Mouse (Mus musculus) hindbrain, embryonic 10.5 days (tissue): ENCODE results near the gene Cdc26. TPM values are rescaled to one million over a fixed set of nuclear protein-coding genes. Genes with fewer than 3 reads are reported as not detected.

Experiments used
- DNase-seq: peaks from one replicate; pipeline ENCODE4 v3.0.0-alpha.2; 2017; ENCODE audit warnings: low spot score
- H3K27ac ChIP-seq: fragments of 300-500 bp; sonication (generic); 2 replicates; pipeline ENCODE4 v1.5.1; 2016; ENCODE audit warnings: mild to moderate bottlenecking, moderate library complexity
- H3K27me3 ChIP-seq: fragments of 300-500 bp; sonication (generic); 2 replicates; pipeline ENCODE4 v1.6.1; 2016; ENCODE audit warnings: mild to moderate bottlenecking; ENCODE audit not compliant: poor library complexity, insufficient read depth, severe bottlenecking
- H3K36me3 ChIP-seq: fragments of 300-500 bp; sonication (generic); 2 replicates; pipeline ENCODE4 v1.6.1; 2016; ENCODE audit warnings: mild to moderate bottlenecking, moderate library complexity
- H3K4me1 ChIP-seq: fragments of 300-500 bp; sonication (generic); replicated peaks from 2 replicates; pipeline ENCODE4 v1.6.1; 2016; ENCODE audit warnings: mild to moderate bottlenecking
- H3K4me3 ChIP-seq: fragments of 300-500 bp; sonication (generic); 2 replicates; pipeline ENCODE4 v1.5.1; 2016; ENCODE audit warnings: mild to moderate bottlenecking, moderate library complexity
- H3K9me3 ChIP-seq: fragments of 300-500 bp; sonication (generic); 2 replicates; pipeline ENCODE4 v1.6.1; 2016; ENCODE audit warnings: mild to moderate bottlenecking, moderate library complexity
- WGBS: fragments of 180-500 bp; shearing (Covaris S2); methylation state at CpG from one replicate; pipeline ENCODE4 v1.1.7; 2016; 5-methylcytosine and 5-hydroxymethylcytosine counted together
- polyA plus RNA-seq: library from polyadenylated mRNA; unstranded; fragments of >200 nt; fragmentation: Nextera tagmentation; extraction: Ambion mirVana; gene quantifications from 2 replicates; pipeline ENCODE4 v1.2.1, GENCODE M21; 2016

The Cdc26 gene
- polyA plus RNA-seq = 176 and 179 TPM in 2 replicates

- under 1% methylated on average over 39 of the region's 39 CpGs for WGBS
Observed at GRCm38 (mm10) chr4:62408601-62409282, at the start of gene Cdc26, which contains the start of gene Prpf4. TSS of gene Cdc26 (minus strand) at chr4:62408642. TSS of gene Prpf4 (plus strand) at chr4:62408797.

GRCm38 (mm10) chr4:62454995-62455394 is 46.6 kb upstream of the Cdc26 start:
- DNase-seq = peak; percentile 39
- no peaks in the 10 kb centered on the region for H3K9me3 ChIP-seq
- no peaks in the 10 kb centered on the region for H3K4me1 ChIP-seq
- 65% methylated on average over 5 of the region's 5 CpGs for WGBS
- H3K27ac ChIP-seq = no peak overlapping the region
- H3K27me3 ChIP-seq = no peaks in the 10 kb centered on the region
- H3K4me3 ChIP-seq = no peak overlapping the region
- H3K36me3 ChIP-seq = 0 out of 2 replicates have a peak, but pooled peaks cover 10% of the 10 kb centered on the region

More at GRCm38 (mm10) chr4:62408601-62409282, at the start of gene Cdc26, which contains the start of gene Prpf4:
- Histone ChIP-seq H3K4me1 (peaks cover 26% of the 10 kb centered on the region), H3K27ac (peak within 1 kb of the TSS; percentile 91), H3K36me3 (peaks cover 53% of the 10 kb centered on the region), H3K27me3 (no peaks in the 10 kb centered on the region), H3K9me3 (no peaks in the 10 kb centered on the region), H3K4me3 (peak within 1 kb of the TSS; percentile 69)
- peak; percentile 98 for DNase-seq

- Histone ChIP-seq H3K27ac (no peak overlapping the region), H3K36me3 (no peaks in the 10 kb centered on the region), H3K27me3 (no peaks in the 10 kb centered on the region), H3K4me3 (no peak overlapping the region), H3K4me1 (no peaks in the 10 kb centered on the region), H3K9me3 (no peaks in the 10 kb centered on the region)
- 80% methylated on average over 4 of the region's 4 CpGs for WGBS
- no peak for DNase-seq
Observed at GRCm38 (mm10) chr4:62440986-62441385, 32.5 kb upstream of the Cdc26 start.

- H3K9me3 ChIP-seq = no peaks in the 10 kb centered on the region
- no peaks in the 10 kb centered on the region for H3K36me3 ChIP-seq
- no peak overlapping the region for H3K27ac ChIP-seq
- H3K27me3 ChIP-seq = no peaks in the 10 kb centered on the region
- no peak for DNase-seq
- H3K4me3 ChIP-seq = no peak overlapping the region
- H3K4me1 ChIP-seq = no peaks in the 10 kb centered on the region
- WGBS = 74% methylated on average over 4 of the region's 4 CpGs
Observed at GRCm38 (mm10) chr4:62440544-62440943, 32.1 kb upstream of the Cdc26 start.

- Histone ChIP-seq H3K36me3 (no peaks in the 10 kb centered on the region), H3K4me3 (no peak overlapping the region), H3K27ac (no peak overlapping the region), H3K4me1 (no peaks in the 10 kb centered on the region), H3K27me3 (no peaks in the 10 kb centered on the region), H3K9me3 (no peaks in the 10 kb centered on the region)
- WGBS = 68% methylated on average over 4 of the region's 4 CpGs
- no peak for DNase-seq
Observed at GRCm38 (mm10) chr4:62439793-62440192, 31.4 kb upstream of the Cdc26 start.

- no peaks in the 10 kb centered on the region for H3K36me3 ChIP-seq
- H3K9me3 ChIP-seq = no peaks in the 10 kb centered on the region
- H3K4me1 ChIP-seq = no peaks in the 10 kb centered on the region
- DNase-seq = no peak
- H3K4me3 ChIP-seq = no peak overlapping the region
- 92% methylated on average over 7 of the region's 7 CpGs for WGBS
- no peaks in the 10 kb centered on the region for H3K27me3 ChIP-seq
- no peak overlapping the region for H3K27ac ChIP-seq
Observed at GRCm38 (mm10) chr4:62437871-62438270, 29.4 kb upstream of the Cdc26 start.

DNA sequence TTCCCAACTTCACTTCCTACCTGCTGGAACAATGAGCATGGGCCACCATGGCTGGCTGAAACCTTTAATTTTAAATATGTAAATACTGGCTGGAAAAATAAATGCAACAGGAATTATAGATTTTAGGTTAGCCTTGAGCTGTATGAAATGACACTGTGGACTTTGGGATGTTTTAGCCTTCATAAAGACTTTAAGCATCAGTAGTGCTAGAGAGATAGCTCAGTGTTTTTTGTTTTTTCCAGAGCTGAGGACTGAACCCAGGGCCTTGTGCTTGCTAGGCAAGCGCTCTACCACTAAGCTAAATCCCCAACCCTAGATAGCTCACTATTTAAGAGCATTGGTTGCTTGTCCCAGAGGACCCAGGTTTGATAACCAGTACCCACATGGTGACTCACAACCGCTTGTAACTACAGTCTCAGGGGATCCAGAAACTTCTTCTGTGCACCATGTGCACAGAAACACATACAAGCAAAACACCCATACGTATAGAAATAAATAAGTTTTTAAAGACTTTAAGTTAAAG is 28.9 kb upstream of the Cdc26 start:
- Histone ChIP-seq H3K36me3 (no peaks in the 10 kb centered on the region), H3K9me3 (no peaks in the 10 kb centered on the region), H3K4me1 (no peaks in the 10 kb centered on the region), H3K27ac (no peak overlapping the region), H3K4me3 (no peak overlapping the region), H3K27me3 (no peaks in the 10 kb centered on the region)
- WGBS = 93% methylated on average over 3 of the region's 3 CpGs
- DNase-seq = no peak

DNA sequence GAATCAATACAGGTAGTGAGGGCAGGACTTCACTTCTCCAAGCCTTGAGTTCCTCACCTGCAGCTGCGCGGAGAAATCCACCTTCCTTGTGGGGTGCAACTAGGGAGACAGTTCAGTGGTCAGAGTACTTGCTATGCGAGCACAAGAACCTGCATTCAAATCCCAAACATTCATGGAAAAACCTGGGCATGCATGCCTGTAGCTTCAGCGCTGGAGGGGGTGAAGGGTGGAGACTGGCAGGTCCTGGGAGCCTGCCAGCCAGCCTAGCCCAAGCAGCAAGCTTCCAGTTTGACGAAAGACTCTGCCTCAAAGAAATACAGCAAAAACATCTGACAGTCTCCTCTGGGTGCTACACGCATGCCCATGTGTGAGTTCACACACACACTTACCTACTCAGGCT is 26.6 kb upstream of the Cdc26 start, which contains the start of gene Rnf183:
Gene Rnf183 (minus strand): TSS at position 172 of the 400 bp plus-strand sequence.
- 82% methylated on average over 6 of the region's 6 CpGs for WGBS

GRCm38 (mm10) chr4:62433939-62434870 is 25.8 kb upstream of the Cdc26 start:
- no peak overlapping the region for H3K4me3 ChIP-seq
- no peaks in the 10 kb centered on the region for H3K9me3 ChIP-seq
- 85% methylated on average over 7 of the region's 7 CpGs for WGBS
- DNase-seq = no peak
- no peak overlapping the region for H3K27ac ChIP-seq
- no peaks in the 10 kb centered on the region for H3K36me3 ChIP-seq
- no peaks in the 10 kb centered on the region for H3K4me1 ChIP-seq
- H3K27me3 ChIP-seq = no peaks in the 10 kb centered on the region

More for the DNA sequence above, 26.6 kb upstream of the Cdc26 start, which contains the start of gene Rnf183:
- H3K4me1 ChIP-seq = no peaks in the 10 kb centered on the region
- H3K27me3 ChIP-seq = no peaks in the 10 kb centered on the region
- H3K4me3 ChIP-seq = no peak within 1 kb of the TSS
- no peak within 1 kb of the TSS for H3K27ac ChIP-seq
- no peaks in the 10 kb centered on the region for H3K36me3 ChIP-seq
- H3K9me3 ChIP-seq = no peaks in the 10 kb centered on the region
- no peak for DNase-seq

DNA sequence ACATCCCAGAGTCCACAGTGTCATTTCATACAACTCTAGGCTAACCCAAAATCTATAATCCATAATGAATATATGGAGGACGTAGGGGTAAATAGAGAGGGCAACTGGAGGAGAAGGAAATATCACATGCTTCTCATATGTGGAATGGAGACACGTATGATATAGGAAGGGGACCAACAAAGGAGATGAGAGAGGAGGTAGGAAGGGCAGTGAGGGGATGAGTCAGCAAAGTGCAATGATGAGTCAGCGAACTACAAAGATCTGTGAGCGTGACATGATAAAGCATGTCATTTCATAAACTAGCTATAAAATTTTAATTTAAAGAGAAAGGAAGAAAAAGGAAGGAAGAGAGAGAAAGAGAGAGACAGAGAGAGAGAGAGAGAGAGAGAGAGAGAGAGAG is 23.1 kb upstream of the Cdc26 start:
- Histone ChIP-seq H3K27ac (no peak overlapping the region), H3K36me3 (no peaks in the 10 kb centered on the region), H3K4me3 (no peak overlapping the region), H3K27me3 (no peaks in the 10 kb centered on the region), H3K4me1 (no peaks in the 10 kb centered on the region), H3K9me3 (no peaks in the 10 kb centered on the region)
- WGBS = 87% methylated on average over 4 of the region's 4 CpGs
- no peak for DNase-seq

- H3K27me3 ChIP-seq = no peaks in the 10 kb centered on the region
- H3K4me3 ChIP-seq = no peak overlapping the region
- no peak overlapping the region for H3K27ac ChIP-seq
- H3K9me3 ChIP-seq = no peaks in the 10 kb centered on the region
- no peak for DNase-seq
- no peaks in the 10 kb centered on the region for H3K4me1 ChIP-seq
- peaks cover 8% of the 10 kb centered on the region for H3K36me3 ChIP-seq
Observed at GRCm38 (mm10) chr4:62430678-62431077, 22.2 kb upstream of the Cdc26 start.

DNA sequence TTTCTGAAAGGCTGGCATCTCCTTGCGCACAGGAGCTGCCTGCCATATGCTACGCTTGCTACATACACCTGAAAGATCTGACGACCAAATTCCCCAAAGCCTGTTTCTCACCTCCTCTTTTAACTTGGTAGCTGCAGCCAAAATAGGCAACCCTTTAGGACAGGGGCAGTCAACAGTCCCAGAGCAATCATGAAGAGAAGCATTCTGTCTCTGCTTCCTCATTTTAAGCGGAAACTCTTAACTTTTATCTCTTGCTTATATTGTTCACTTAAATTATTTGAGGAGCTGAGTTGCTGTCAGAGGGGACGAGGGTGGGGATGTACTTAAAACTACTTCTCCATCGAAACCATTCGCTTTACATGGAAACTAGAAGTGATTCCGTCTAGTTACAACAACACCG is 21.2 kb upstream of the Cdc26 start:
- DNase-seq = no peak
- H3K9me3 ChIP-seq = no peaks in the 10 kb centered on the region
- H3K4me1 ChIP-seq = no peaks in the 10 kb centered on the region
- no peaks in the 10 kb centered on the region for H3K27me3 ChIP-seq
- H3K4me3 ChIP-seq = no peak overlapping the region
- WGBS = 88% methylated on average over 9 of the region's 9 CpGs
- peaks cover 19% of the 10 kb centered on the region for H3K36me3 ChIP-seq
- H3K27ac ChIP-seq = no peak overlapping the region
